Mouse (Mus musculus): Measurements from ENCODE around the gene March10. TPM values are rescaled to one million over a fixed set of nuclear protein-coding genes. Genes with fewer than 3 reads are reported as not detected.

The March10 gene
- total and polyA plus RNA-seq, 2 experiments = not detected

DNA sequence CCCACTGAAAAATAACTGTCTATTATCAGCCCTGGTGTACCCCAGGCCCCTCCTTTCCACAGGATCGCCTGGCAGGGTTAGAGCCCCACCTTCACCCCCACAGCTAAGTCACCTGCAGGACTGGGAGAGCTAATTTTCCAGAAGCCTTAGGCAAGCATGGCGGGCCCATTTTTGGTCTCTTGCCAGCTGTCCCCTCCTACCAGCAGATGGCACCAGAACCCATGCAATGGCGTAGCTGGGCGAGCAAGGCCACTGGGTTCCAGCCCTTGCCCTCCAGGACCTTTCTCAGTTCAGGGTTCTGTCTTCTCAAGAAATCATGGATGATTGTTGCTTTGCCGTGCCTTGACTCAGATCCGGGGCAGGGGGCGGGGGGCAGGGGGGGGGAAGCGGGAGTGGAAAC, 124.1 kb downstream of the March10 start:
- DNase-seq (ENCODE audit: extremely low read depth, low read depth, low spot score) = no peak
- Histone ChIP-seq H3K9ac (ENCODE audit: low read depth, low read length) (no peak overlapping the region), H3K4me1 (ENCODE audit: control insufficient read depth, insufficient read depth, low read length) (no peaks in the 10 kb centered on the region), H3K27ac (replicated peaks; ENCODE audit: insufficient read depth, low read depth, low read length) (no peak overlapping the region), H3K79me2 (ENCODE audit: control insufficient read depth, insufficient read depth, low read length) (no peaks in the 10 kb centered on the region), H3K27me3 (ENCODE audit: control insufficient read depth, insufficient read depth, low read length) (no peaks in the 10 kb centered on the region), H3K36me3 (ENCODE audit: control insufficient read depth, insufficient read depth, low read length) (no peaks in the 10 kb centered on the region), H3K4me3 (ENCODE audit: insufficient read depth, low read depth, low read length) (no peak overlapping the region)
- TF ChIP-seq CTCF (IDR thresholded peaks at IDR 0.05; ENCODE audit: low read depth, low read length) (peak; percentile 54), POLR2A (IDR thresholded peaks at IDR 0.05; ENCODE audit: extremely low read depth, insufficient read depth, low read length) (no peak)
- 76% methylated on average over 8 of the region's 8 CpGs for WGBS

DNA sequence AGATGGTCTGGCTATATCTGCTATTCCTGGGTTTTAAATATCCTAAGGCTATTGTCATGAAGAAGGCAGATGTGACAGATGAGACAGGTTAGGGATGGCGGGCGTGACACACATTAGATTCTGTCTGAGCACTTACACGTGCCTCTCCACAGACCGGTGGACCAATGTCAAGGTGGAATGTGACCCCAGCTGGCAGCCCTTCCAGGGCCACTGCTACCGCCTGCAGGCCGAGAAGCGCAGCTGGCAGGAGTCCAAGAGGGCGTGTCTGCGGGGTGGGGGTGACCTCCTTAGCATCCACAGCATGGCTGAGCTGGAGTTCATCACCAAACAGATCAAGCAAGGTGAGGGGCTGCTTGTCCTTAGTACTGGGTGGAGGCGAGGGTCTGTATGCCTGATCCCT, 124.8 kb downstream of the March10 start:
- no peak for DNase-seq (ENCODE audit: extremely low read depth, low read depth, low spot score)

DNA sequence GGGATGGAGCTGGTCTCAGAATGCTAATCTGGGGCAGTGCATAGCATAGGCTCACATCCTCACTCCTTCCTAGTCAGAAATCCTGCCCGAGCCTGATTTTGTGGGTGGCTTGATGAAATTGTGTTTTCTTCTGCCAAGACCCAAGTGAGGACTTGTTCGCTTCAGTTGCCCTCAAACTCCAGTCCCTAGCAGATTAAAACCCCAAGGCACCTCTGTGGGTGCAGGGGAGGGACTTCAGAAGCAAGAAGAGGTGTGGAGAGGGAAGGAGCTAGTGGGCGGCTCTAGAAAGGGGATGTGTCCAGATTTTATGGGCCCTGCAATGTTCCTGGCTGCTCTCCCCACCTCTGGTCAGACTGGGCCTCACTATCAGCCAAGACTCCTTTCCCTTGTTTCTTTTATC, 125.4 kb downstream of the March10 start:
- 90% methylated on average over 3 of the region's 3 CpGs for WGBS
- no peak for DNase-seq (ENCODE audit: extremely low read depth, low read depth, low spot score)

More for the DNA sequence above, 124.8 kb downstream of the March10 start:
- WGBS = 43% methylated on average over 10 of the region's 10 CpGs
- Histone ChIP-seq H3K4me3 (ENCODE audit: insufficient read depth, low read depth, low read length) (no peak overlapping the region), H3K27me3 (ENCODE audit: control insufficient read depth, insufficient read depth, low read length) (no peaks in the 10 kb centered on the region), H3K36me3 (ENCODE audit: control insufficient read depth, insufficient read depth, low read length) (no peaks in the 10 kb centered on the region), H3K4me1 (ENCODE audit: control insufficient read depth, insufficient read depth, low read length) (no peaks in the 10 kb centered on the region), H3K27ac (replicated peaks; ENCODE audit: insufficient read depth, low read depth, low read length) (no peak overlapping the region), H3K9ac (ENCODE audit: low read depth, low read length) (no peak overlapping the region), H3K79me2 (ENCODE audit: control insufficient read depth, insufficient read depth, low read length) (no peaks in the 10 kb centered on the region)
- TF ChIP-seq CTCF (IDR thresholded peaks at IDR 0.05; ENCODE audit: low read depth, low read length) = no peak
- no peak for TF ChIP-seq POLR2A (IDR thresholded peaks at IDR 0.05; ENCODE audit: extremely low read depth, insufficient read depth, low read length)

DNA sequence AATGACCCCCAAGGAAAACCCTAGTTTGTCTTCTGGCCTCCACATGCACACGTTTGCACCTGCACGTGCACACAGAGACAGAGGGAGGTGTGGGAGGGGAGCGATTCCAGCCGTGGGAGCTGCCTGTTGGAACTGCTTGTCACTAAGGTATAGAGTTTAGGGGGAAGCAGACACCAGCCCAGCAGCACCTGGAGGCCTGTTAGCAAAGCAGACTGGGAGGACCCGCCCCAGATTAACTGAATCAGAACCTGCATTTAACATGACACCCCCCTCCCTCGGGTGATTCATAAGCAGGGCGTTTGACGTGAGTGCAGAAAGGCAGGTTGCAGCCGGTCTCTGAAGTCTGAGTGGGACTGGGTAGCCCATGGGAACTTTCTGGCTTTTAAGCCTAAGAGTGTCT, 126.6 kb downstream of the March10 start:
- WGBS = 76% methylated on average over 9 of the region's 9 CpGs
- Histone ChIP-seq H3K4me1 (ENCODE audit: control insufficient read depth, insufficient read depth, low read length) (no peaks in the 10 kb centered on the region), H3K79me2 (ENCODE audit: control insufficient read depth, insufficient read depth, low read length) (no peaks in the 10 kb centered on the region), H3K27ac (replicated peaks; ENCODE audit: insufficient read depth, low read depth, low read length) (no peak overlapping the region), H3K27me3 (ENCODE audit: control insufficient read depth, insufficient read depth, low read length) (no peaks in the 10 kb centered on the region), H3K36me3 (ENCODE audit: control insufficient read depth, insufficient read depth, low read length) (no peaks in the 10 kb centered on the region), H3K4me3 (ENCODE audit: insufficient read depth, low read depth, low read length) (no peak overlapping the region), H3K9ac (ENCODE audit: low read depth, low read length) (no peak overlapping the region)
- no peak for DNase-seq (ENCODE audit: extremely low read depth, low read depth, low spot score)
- TF ChIP-seq CTCF (IDR thresholded peaks at IDR 0.05; ENCODE audit: low read depth, low read length) (no peak), POLR2A (IDR thresholded peaks at IDR 0.05; ENCODE audit: extremely low read depth, insufficient read depth, low read length) (no peak)

More for the DNA sequence above, 125.4 kb downstream of the March10 start:
- no peak overlapping the region for H3K4me3 ChIP-seq (ENCODE audit: insufficient read depth, low read depth, low read length)
- H3K79me2 ChIP-seq (ENCODE audit: control insufficient read depth, insufficient read depth, low read length) = no peaks in the 10 kb centered on the region
- H3K27me3 ChIP-seq (ENCODE audit: control insufficient read depth, insufficient read depth, low read length) = no peaks in the 10 kb centered on the region
- no peak overlapping the region for H3K27ac ChIP-seq (replicated peaks; ENCODE audit: insufficient read depth, low read depth, low read length)
- H3K9ac ChIP-seq (ENCODE audit: low read depth, low read length) = no peak overlapping the region
- H3K4me1 ChIP-seq (ENCODE audit: control insufficient read depth, insufficient read depth, low read length) = no peaks in the 10 kb centered on the region
- no peak for TF ChIP-seq CTCF (IDR thresholded peaks at IDR 0.05; ENCODE audit: low read depth, low read length)
- no peak for TF ChIP-seq POLR2A (IDR thresholded peaks at IDR 0.05; ENCODE audit: extremely low read depth, insufficient read depth, low read length)
- H3K36me3 ChIP-seq (ENCODE audit: control insufficient read depth, insufficient read depth, low read length) = no peaks in the 10 kb centered on the region

DNA sequence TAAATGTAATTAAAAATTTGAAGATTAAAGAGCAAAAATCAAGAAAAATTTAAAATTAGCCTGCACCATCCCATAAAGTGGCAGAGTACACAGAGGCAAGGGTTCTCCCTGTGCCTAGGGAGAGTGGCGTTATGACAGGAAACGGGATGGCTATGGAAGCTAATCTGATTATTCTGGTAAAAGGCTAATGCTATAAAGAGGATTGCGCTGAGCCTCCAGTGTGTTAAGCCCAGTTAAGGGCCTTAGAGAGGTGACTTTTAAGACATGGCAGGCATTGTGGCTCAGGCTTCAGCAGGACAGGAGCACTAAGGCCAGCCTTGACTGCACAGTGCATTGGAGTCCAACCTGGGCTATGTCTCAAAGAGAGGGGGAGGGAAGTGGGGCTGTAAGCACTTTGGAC, 129.4 kb downstream of the March10 start:
- 95% methylated on average over 3 of the region's 3 CpGs for WGBS
- no peak for DNase-seq (ENCODE audit: extremely low read depth, low read depth, low spot score)
- H3K27me3 ChIP-seq (ENCODE audit: control insufficient read depth, insufficient read depth, low read length) = no peaks in the 10 kb centered on the region
- no peak overlapping the region for H3K4me3 ChIP-seq (ENCODE audit: insufficient read depth, low read depth, low read length)
- H3K27ac ChIP-seq (replicated peaks; ENCODE audit: insufficient read depth, low read depth, low read length) = no peak overlapping the region
- H3K79me2 ChIP-seq (ENCODE audit: control insufficient read depth, insufficient read depth, low read length) = no peaks in the 10 kb centered on the region
- H3K36me3 ChIP-seq (ENCODE audit: control insufficient read depth, insufficient read depth, low read length) = no peaks in the 10 kb centered on the region
- TF ChIP-seq CTCF (IDR thresholded peaks at IDR 0.05; ENCODE audit: low read depth, low read length) (no peak), POLR2A (IDR thresholded peaks at IDR 0.05; ENCODE audit: extremely low read depth, insufficient read depth, low read length) (no peak)
- no peak overlapping the region for H3K9ac ChIP-seq (ENCODE audit: low read depth, low read length)
- H3K4me1 ChIP-seq (ENCODE audit: control insufficient read depth, insufficient read depth, low read length) = no peaks in the 10 kb centered on the region

DNA sequence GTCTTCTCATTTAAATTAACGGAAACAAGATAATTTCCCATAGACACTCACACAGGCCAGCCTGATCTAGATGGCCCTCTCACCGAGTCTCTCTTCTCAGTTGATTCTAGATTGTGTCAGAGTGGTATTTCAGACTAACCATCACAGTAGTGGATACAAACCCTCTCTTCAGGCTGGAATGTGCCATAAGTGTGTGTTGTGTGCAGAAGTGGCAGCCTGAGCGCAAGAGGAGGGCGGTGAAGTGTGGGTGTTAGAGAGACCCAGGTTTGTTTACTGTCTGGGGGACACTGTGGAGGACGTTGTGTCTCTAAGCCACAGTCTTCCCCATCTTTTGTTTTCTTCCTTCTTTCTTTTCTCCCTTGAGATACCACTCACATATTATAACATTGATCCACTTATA, 133.0 kb downstream of the March10 start:
- H3K79me2 ChIP-seq (ENCODE audit: control insufficient read depth, insufficient read depth, low read length) = no peaks in the 10 kb centered on the region
- no peak overlapping the region for H3K27ac ChIP-seq (replicated peaks; ENCODE audit: insufficient read depth, low read depth, low read length)
- 87% methylated on average over 5 of the region's 5 CpGs for WGBS
- no peaks in the 10 kb centered on the region for H3K4me1 ChIP-seq (ENCODE audit: control insufficient read depth, insufficient read depth, low read length)
- TF ChIP-seq CTCF (IDR thresholded peaks at IDR 0.05; ENCODE audit: low read depth, low read length) = no peak
- TF ChIP-seq POLR2A (IDR thresholded peaks at IDR 0.05; ENCODE audit: extremely low read depth, insufficient read depth, low read length) = no peak
- H3K9ac ChIP-seq (ENCODE audit: low read depth, low read length) = no peak overlapping the region
- H3K36me3 ChIP-seq (ENCODE audit: control insufficient read depth, insufficient read depth, low read length) = no peaks in the 10 kb centered on the region
- DNase-seq (ENCODE audit: extremely low read depth, low read depth, low spot score) = no peak
- no peaks in the 10 kb centered on the region for H3K27me3 ChIP-seq (ENCODE audit: control insufficient read depth, insufficient read depth, low read length)
- H3K4me3 ChIP-seq (ENCODE audit: insufficient read depth, low read depth, low read length) = no peak overlapping the region

Data from liver, adult 2 months (tissue).